Mouse (Mus musculus) liver, embryonic 14.5 days (tissue): Measurements from ENCODE around the gene Olfr763. TPM values are rescaled to one million over a fixed set of nuclear protein-coding genes. Genes with fewer than 3 reads are reported as not detected.
A peak's percentile ranks its signal among the peaks of the same experiment; 100 is the strongest.
"Not testable (repeated sequence)": the region's sequence is repeated elsewhere in the genome, so short reads cannot be mapped to it uniquely, and the experiment has no call there.

ENCODE experiments used
- ATAC-seq: fragments of 200-750 bp; cut with Nextera tagmentation; 2 replicates; pipeline ENCODE4 v1.8.0; 2017; ENCODE audit warnings: moderate number of reproducible peaks, mild to moderate bottlenecking, moderate library complexity; ENCODE audit not compliant: insufficient read depth
- DNase-seq, 3 experiments: peaks; one replicate each; pipeline ENCODE4 v3.0.0-alpha.2; 2012 to 2013; ENCODE audit warnings: low read depth in 3 of 3, low spot score in 3 of 3
- H3K27ac ChIP-seq: fragments of 300-500 bp; sonication (generic); 2 replicates; pipeline ENCODE4 v1.5.1; 2014; ENCODE audit warnings: moderate library complexity, mild to moderate bottlenecking, control low read depth, inconsistent platforms
- H3K27me3 ChIP-seq: fragments of 300-500 bp; sonication (generic); 2 replicates; pipeline ENCODE4 v1.6.1; 2014; ENCODE audit warnings: mild to moderate bottlenecking, low read length, moderate library complexity; ENCODE audit not compliant: control insufficient read depth, insufficient read depth
- H3K36me3 ChIP-seq: fragments of 300-500 bp; sonication (generic); replicated peaks from 2 replicates; pipeline ENCODE4 v1.6.1; 2014; ENCODE audit warnings: low read depth; ENCODE audit not compliant: control insufficient read depth, insufficient read depth
- H3K4me1 ChIP-seq, 2 experiments: fragments of 200-500 bp in 1 of 2; fragments of 300-500 bp in 1 of 2; sonication (generic) in 1 of 2; replicated peaks; 2 replicates each; pipeline ENCODE4 v1.6.1; 2012 to 2014; ENCODE audit warnings: antibody characterized with exemption in 1 of 2, inconsistent platforms in 1 of 2, low read length in 1 of 2; ENCODE audit not compliant: control insufficient read depth in 2 of 2, insufficient read depth in 2 of 2
- H3K4me2 ChIP-seq: fragments of 300-500 bp; sonication (generic); 2 replicates; pipeline ENCODE4 v1.6.1; 2014; ENCODE audit warnings: low read depth, mild to moderate bottlenecking, control low read depth, moderate library complexity
- H3K4me3 ChIP-seq, 2 experiments: fragments of 200-500 bp in 1 of 2; fragments of 300-500 bp in 1 of 2; sonication (generic) in 1 of 2; 2 replicates each; pipeline ENCODE4 v1.5.1; 2012 to 2014; ENCODE audit warnings: low read depth in 2 of 2, low read length in 2 of 2, mild to moderate bottlenecking in 2 of 2, control low read depth in 1 of 2, inconsistent platforms in 1 of 2, moderate library complexity in 1 of 2; ENCODE audit not compliant: insufficient read depth in 1 of 2
- H3K9ac ChIP-seq: fragments of 300-500 bp; sonication (generic); replicated peaks from 2 replicates; pipeline ENCODE4 v1.6.1; 2014; ENCODE audit warnings: mild to moderate bottlenecking, control low read depth, moderate library complexity
- H3K9me3 ChIP-seq: fragments of 300-500 bp; sonication (generic); 2 replicates; pipeline ENCODE4 v1.6.1; 2016; ENCODE audit warnings: low read length, mixed read lengths; ENCODE audit not compliant: control insufficient read depth
- CTCF ChIP-seq: IDR thresholded peaks from 2 replicates; pipeline ENCODE4 v1.5.1; 2016; ENCODE audit warnings: antibody characterized with exemption, low read depth, control low read depth
- EP300 ChIP-seq: IDR thresholded peaks from 2 replicates; pipeline ENCODE4 v1.6.1; 2016; ENCODE audit warnings: antibody characterized with exemption, low read depth
- WGBS: fragments of 180-500 bp; shearing (Covaris S2); extraction: QIAGEN DNeasy Blood & Tissue Kit; methylation state at CpG from one replicate; pipeline ENCODE4 v1.1.7; 2014; ENCODE audit not compliant: insufficient replicate concordance; 5-methylcytosine and 5-hydroxymethylcytosine counted together
- polyA plus RNA-seq, 2 experiments: library from polyadenylated mRNA; depleted of rRNA in 1 of 2; stranded (reverse) in 1 of 2; unstranded in 1 of 2; fragments of >200 nt; fragmentation: Nextera tagmentation in 1 of 2; extraction: Ambion mirVana in 1 of 2; gene quantifications; 2 replicates each; pipeline versions ENCODE4 v1.2.1 to v1.2.3; 2012 to 2014

The Olfr763 gene
- polyA plus RNA-seq, 2 experiments: not detected

DNA sequence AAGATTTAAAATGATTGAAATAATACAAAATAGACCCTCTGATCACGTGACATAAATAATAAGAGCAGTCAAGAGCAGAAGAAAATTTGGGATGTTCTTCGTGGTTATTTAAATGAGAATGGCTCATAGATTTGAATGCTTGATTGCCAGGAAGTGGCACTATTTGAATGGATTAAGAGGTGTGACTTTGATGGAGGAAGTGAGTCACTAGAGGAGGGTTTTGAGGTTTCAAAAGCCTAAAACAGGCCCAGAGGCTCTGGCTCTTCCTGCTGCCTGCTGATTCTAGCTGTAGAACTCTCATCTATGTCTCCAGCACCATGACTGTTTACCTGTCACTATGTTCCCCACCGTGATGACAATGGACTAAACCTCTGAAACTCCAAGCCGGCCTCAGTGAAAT lies 37.8 kb upstream of the Olfr763 start:
- no peak for TF ChIP-seq EP300
- TF ChIP-seq CTCF: no peak
- Histone ChIP-seq H3K9me3 (no peaks in the 10 kb centered on the region), H3K4me1 (no peaks in the 10 kb centered on the region), H3K4me2 (no peak overlapping the region), H3K4me3 (no peak overlapping the region), H3K36me3 (no peaks in the 10 kb centered on the region), H3K27ac (no peak overlapping the region), H3K27me3 (no peaks in the 10 kb centered on the region), H3K9ac (no peak overlapping the region)
- no peak for DNase-seq
- ATAC-seq: no peak
- 52% methylated on average over 4 of the region's 4 CpGs for WGBS

DNA sequence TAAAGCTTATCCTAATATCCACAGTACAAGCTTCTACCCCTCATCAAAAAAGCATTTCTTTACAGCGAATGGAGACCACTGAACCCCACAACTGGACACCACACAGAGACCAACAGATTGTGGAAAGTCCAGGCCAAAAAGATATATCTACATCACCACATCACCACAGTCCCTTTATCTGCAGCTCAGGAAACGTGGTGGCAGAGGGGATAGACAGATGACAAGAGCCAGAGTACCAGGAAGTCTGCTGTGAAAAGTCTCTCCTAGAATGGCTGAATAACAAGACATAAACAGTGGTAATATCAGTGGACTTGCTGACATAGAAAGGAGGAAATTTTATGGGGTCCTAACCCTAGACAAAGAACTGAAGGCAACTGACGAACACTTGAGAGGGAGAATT lies 34.2 kb upstream of the Olfr763 start:
- Histone ChIP-seq H3K9ac (no peak overlapping the region), H3K4me2 (no peak overlapping the region), H3K27me3 (no peaks in the 10 kb centered on the region), H3K36me3 (no peaks in the 10 kb centered on the region), H3K4me3 (no peak overlapping the region), H3K9me3 (no peaks in the 10 kb centered on the region), H3K27ac (no peak overlapping the region), H3K4me1 (no peaks in the 10 kb centered on the region)
- DNase-seq (no peak), ATAC-seq (no peak)
- TF ChIP-seq CTCF (no peak), EP300 (no peak)
- WGBS: 25% methylated on average over 3 of the region's 3 CpGs

DNA sequence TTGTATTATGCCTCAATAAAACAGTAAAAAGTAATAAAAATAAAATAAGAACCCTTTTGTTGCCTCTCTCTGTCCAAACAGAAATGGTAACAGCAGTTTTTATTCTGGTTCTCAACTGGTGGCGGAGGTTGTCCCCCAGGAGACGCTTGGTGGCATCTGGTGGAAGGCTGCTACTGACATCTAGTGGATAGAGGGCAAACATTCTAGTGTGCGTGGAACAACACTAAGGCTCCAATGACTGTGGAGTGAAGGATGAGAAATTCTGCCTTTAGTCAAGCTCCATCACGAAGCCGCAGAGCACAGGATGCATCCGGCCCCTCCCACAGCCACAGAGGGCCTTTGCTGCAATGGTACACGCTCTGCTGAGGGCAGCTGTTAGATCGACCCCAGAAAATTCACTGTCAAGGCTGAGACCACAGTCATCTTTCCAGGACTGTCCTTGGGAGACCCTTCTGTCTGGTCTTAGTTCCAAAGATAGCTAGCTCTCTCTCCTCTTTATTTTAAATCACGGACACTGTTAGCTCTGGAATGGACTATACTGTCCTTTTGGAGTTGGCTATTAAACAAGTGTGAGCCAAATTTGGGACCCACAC lies 33.0 kb upstream of the Olfr763 start:
- Histone ChIP-seq H3K9me3 (no peaks in the 10 kb centered on the region), H3K4me1 (no peaks in the 10 kb centered on the region), H3K9ac (no peak overlapping the region), H3K27me3 (no peaks in the 10 kb centered on the region), H3K36me3 (no peaks in the 10 kb centered on the region), H3K4me3 (no peak overlapping the region), H3K27ac (no peak overlapping the region), H3K4me2 (no peak overlapping the region)
- TF ChIP-seq EP300: no peak
- peak; percentile 67 for TF ChIP-seq CTCF
- ATAC-seq (no peak), DNase-seq (peak in 1 of 3 experiments; percentile 7)
- 17% methylated on average over 9 of the region's 9 CpGs for WGBS

DNA sequence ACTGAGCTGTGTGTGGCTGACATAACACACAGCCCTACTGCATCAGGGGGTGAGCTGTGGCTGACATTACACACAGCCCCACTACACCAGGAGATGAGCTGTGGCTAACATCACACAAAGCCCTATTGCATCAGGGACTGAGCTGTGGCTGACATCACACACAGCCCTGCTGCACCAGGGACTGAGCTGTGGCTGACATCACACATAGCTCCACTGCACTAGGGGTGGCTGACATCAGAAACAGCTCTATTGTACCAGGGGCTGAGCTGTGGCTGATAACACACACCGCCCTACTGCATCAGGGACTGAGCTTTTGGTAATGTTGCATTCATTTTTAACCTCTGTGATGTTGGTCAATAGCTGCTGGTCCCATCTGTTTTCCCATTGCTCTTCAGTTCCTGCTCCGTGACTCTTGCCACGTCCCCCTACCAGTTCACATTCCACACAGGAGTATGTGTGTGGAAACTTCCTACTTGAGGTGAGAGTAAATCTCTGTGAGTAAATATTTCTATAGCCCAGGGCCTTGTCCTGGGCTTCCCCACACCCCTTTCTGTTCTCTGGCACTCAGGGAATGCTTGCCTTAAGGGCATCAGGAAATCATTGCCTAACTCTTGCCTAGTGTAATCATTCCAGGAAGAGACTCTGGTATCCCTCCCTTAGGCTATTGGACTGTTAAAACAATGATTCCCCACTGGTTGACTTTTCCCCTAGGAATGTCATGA lies 29.8 kb upstream of the Olfr763 start:
- Histone ChIP-seq H3K9ac (no peak overlapping the region), H3K27ac (no peak overlapping the region), H3K27me3 (no peaks in the 10 kb centered on the region), H3K4me1 (no peaks in the 10 kb centered on the region), H3K4me2 (no peak overlapping the region), H3K4me3 (no peak overlapping the region), H3K36me3 (no peaks in the 10 kb centered on the region), H3K9me3 (no peaks in the 10 kb centered on the region)
- no peak for ATAC-seq
- TF ChIP-seq CTCF (no peak), EP300 (no peak)
- DNase-seq: no peak
- 52% methylated on average over 3 of the region's 3 CpGs for WGBS

DNA sequence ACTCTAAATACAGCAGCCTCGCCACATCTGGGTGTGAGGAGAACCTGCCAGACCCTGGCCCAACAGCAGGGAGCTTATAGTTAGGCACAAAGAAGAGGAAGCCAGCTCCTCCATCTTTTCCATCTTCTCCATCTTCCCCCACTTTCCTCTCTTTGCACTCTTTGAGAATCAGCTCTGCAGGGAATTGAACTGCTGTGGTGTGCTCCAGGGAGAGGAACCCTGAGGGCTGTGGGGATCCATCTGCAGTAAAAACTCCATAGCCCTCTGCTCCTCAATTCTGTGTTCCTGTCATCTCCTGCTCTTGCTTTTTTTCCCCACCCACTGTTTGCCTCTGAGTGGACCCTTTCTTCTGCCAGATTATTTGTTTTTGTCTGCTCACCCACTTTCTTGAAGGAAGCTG lies 21.5 kb upstream of the Olfr763 start, which contains the start of gene Olfr9:
Olfr9 (plus strand) TSS at position 301 of the 400 bp plus-strand sequence.
- not testable (repeated sequence) for DNase-seq, H3K9me3 ChIP-seq, H3K9ac ChIP-seq, H3K4me1 ChIP-seq, ATAC-seq, H3K4me3 ChIP-seq, H3K27ac ChIP-seq, H3K27me3 ChIP-seq, H3K4me2 ChIP-seq, H3K36me3 ChIP-seq
- WGBS: 26% methylated on average over 1 of the region's 1 CpGs

DNA sequence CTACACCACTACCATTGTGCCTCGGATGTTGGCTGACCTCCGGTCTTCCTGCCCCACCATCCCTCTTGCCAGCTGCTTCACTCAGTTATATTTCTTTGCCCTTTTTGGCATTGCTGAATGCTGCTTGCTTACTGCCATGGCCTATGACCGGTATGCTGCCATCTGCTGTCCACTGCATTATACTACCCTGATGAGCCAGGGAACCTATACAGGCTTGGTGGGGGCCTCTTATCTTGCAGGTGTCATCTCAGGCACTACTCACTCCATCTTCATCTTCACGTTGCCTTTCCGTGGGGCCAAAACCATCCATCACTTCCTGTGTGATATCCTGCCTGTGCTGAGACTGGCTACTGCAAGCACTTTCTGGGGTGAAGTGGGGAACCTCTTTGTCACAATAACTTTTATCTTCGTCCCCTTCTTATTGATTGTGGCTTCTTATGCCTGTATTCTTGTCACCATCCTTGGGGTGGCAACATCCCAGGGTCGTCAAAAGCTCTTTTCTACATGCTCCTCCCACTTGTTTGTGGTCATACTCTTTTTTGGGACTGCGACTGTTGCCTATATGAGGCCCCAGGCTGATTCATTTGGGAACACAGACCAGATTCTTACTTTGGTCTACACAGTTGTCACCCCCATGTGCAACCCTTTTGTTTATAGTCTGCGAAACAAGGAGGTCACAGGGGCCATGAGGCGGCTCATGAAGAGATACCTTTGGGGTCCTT lies 20.3 kb upstream of the Olfr763 start:
- not testable (repeated sequence) for DNase-seq, H3K27ac ChIP-seq, H3K36me3 ChIP-seq, H3K4me3 ChIP-seq, H3K4me1 ChIP-seq, H3K4me2 ChIP-seq, H3K9me3 ChIP-seq, H3K9ac ChIP-seq, H3K27me3 ChIP-seq, ATAC-seq
- WGBS: 30% methylated on average over 7 of the region's 10 CpGs
